Mouse (Mus musculus) myocyte (in vitro differentiated cells): ENCODE data around the gene Vdr. TPM values are rescaled to one million over a fixed set of nuclear protein-coding genes. Genes with fewer than 3 reads are reported as not detected.

Experiments used
- H3K27me3 ChIP-seq: one replicate; pipeline ENCODE4 v1.6.1; 2011; ENCODE audit not compliant: control insufficient read depth, insufficient read depth, insufficient read length
- H3K36me3 ChIP-seq: one replicate; pipeline ENCODE4 v1.6.1; 2011; ENCODE audit not compliant: control insufficient read depth, insufficient read depth
- H3K4me2 ChIP-seq: one replicate; pipeline ENCODE4 v1.6.1; 2011; ENCODE audit warnings: low read depth, control low read depth
- H3K4me3 ChIP-seq: one replicate; pipeline ENCODE4 v1.5.1; 2011; ENCODE audit warnings: mild to moderate bottlenecking, control low read depth, moderate library complexity
- H3K79me2 ChIP-seq: one replicate; pipeline ENCODE4 v1.6.1; 2011; ENCODE audit not compliant: control insufficient read depth, insufficient read depth
- H3ac ChIP-seq: one replicate; pipeline ENCODE4 v1.6.1; 2011; ENCODE audit not compliant: control insufficient read depth, insufficient read length
- CEBPB ChIP-seq: IDR thresholded peaks from 2 replicates; pipeline ENCODE4 v1.6.1; 2011; ENCODE audit warnings: mild to moderate bottlenecking, moderate library complexity; ENCODE audit not compliant: poor library complexity, insufficient read depth, severe bottlenecking
- E2F4 ChIP-seq: IDR thresholded peaks from one replicate; pipeline ENCODE4 v1.6.1; 2011; ENCODE audit warnings: mild to moderate bottlenecking, control low read depth, moderate library complexity; ENCODE audit not compliant: insufficient read depth
- MAX ChIP-seq: IDR thresholded peaks from one replicate; pipeline ENCODE4 v1.6.1; 2011; ENCODE audit warnings: low read depth, mild to moderate bottlenecking, control low read depth
- MYOD1 ChIP-seq, 3 experiments: IDR thresholded peaks; one replicate each; pipeline ENCODE4 v1.6.1; 2011; ENCODE audit warnings: control low read depth in 2 of 3, low read depth in 2 of 3, mild to moderate bottlenecking in 2 of 3, moderate library complexity in 1 of 3; ENCODE audit not compliant: insufficient read length in 2 of 3, control insufficient read depth in 1 of 3
- MYOG ChIP-seq, 3 experiments: IDR thresholded peaks; one replicate each; pipeline ENCODE4 v1.6.1; 2011; ENCODE audit warnings: control low read depth in 2 of 3, low read depth in 2 of 3, mild to moderate bottlenecking in 2 of 3; ENCODE audit not compliant: insufficient read length in 2 of 3, control insufficient read depth in 1 of 3, insufficient read depth in 1 of 3
- POLR2A ChIP-seq: IDR thresholded peaks from one replicate; pipeline ENCODE4 v1.6.1; 2011; ENCODE audit warnings: low read depth, mild to moderate bottlenecking, control low read depth, moderate library complexity; ENCODE audit not compliant: insufficient read length
- POLR2AphosphoS2 ChIP-seq: IDR thresholded peaks from one replicate; pipeline ENCODE4 v1.6.1; 2011; ENCODE audit warnings: low read depth, control low read depth; ENCODE audit not compliant: insufficient read length
- REST ChIP-seq: IDR thresholded peaks from one replicate; pipeline ENCODE4 v1.6.1; 2011; ENCODE audit warnings: mild to moderate bottlenecking, control low read depth, moderate library complexity; ENCODE audit not compliant: insufficient read depth, insufficient read length
- SRF ChIP-seq: IDR thresholded peaks from one replicate; pipeline ENCODE4 v1.6.1; 2011; ENCODE audit warnings: low read depth; ENCODE audit not compliant: control insufficient read depth, insufficient read length
- TCF12 ChIP-seq: IDR thresholded peaks from one replicate; pipeline ENCODE4 v1.6.1; 2011; ENCODE audit warnings: mild to moderate bottlenecking, control low read depth; ENCODE audit not compliant: poor library complexity, insufficient read depth, severe bottlenecking
- TCF3 ChIP-seq: IDR thresholded peaks from one replicate; pipeline ENCODE4 v1.6.1; 2011; ENCODE audit warnings: low read depth, control low read depth; ENCODE audit not compliant: insufficient read length
- USF1 ChIP-seq: IDR thresholded peaks from one replicate; pipeline ENCODE4 v1.6.1; 2011; ENCODE audit warnings: low read depth, mild to moderate bottlenecking, control low read depth, moderate library complexity
- polyA plus RNA-seq: library from polyadenylated mRNA; unstranded; fragments of >200 nt; fragmentation: generic; extraction: Trizol; gene quantifications from one replicate; pipeline ENCODE4 v1.2.1, GENCODE M21; 2012; ENCODE audit warnings: missing spikeins

Gene Vdr
- polyA plus RNA-seq, 1 experiment: 9.8 TPM

- no peaks in the 10 kb centered on the region for H3K36me3 ChIP-seq
- no peak overlapping the region for H3K4me3 ChIP-seq
- no peak overlapping the region for H3ac ChIP-seq
- no peaks in the 10 kb centered on the region for H3K27me3 ChIP-seq
- H3K79me2 ChIP-seq: no peaks in the 10 kb centered on the region
- TF ChIP-seq USF1 (no peak), POLR2AphosphoS2 (no peak), SRF (no peak)
- no peak overlapping the region for H3K4me2 ChIP-seq
Observed at GRCm38 (mm10) chr15:97858431-97858830, 52.0 kb downstream of the Vdr start.

DNA sequence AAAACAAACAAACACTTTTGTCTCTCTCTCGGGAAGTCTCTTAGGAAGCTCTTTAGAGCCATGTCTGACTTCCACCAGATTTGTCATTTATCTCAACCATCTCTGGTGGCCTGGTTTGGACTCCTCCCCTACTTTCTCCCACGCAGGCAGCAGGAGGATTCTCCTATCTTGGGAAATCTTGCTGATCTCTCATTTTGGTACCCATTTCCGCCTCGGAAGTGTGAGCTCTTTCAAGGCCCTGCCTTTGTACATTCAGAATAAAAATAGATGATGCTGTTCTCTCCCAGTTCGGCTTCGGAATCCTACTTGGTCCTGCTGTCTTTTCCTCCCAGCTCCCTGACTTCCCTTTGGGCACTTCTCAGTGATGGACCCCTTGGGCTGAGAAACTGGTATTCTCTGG is 55.9 kb downstream of the Vdr start:
- Histone ChIP-seq H3K79me2 (no peaks in the 10 kb centered on the region), H3K27me3 (no peaks in the 10 kb centered on the region)

GRCm38 (mm10) chr15:97854059-97854458 is 56.4 kb downstream of the Vdr start:
- TF ChIP-seq REST: no peak
- no peak for TF ChIP-seq USF1
- TF ChIP-seq E2F4: no peak
- no peak overlapping the region for H3K4me2 ChIP-seq
- H3K36me3 ChIP-seq: no peaks in the 10 kb centered on the region
- no peak overlapping the region for H3ac ChIP-seq
- no peaks in the 10 kb centered on the region for H3K27me3 ChIP-seq
- no peak overlapping the region for H3K4me3 ChIP-seq
- H3K79me2 ChIP-seq: no peaks in the 10 kb centered on the region

More for the DNA sequence above, 55.9 kb downstream of the Vdr start:
- TF ChIP-seq SRF (no peak), E2F4 (no peak), POLR2AphosphoS2 (no peak), CEBPB (no peak), TCF12 (no peak), MYOG (IDR thresholded peaks at IDR 0.05; ENCODE audit: control insufficient read depth in 1 of 3, insufficient read depth in 1 of 3, insufficient read length in 2 of 3, low read depth in 2 of 3) (no peak), REST (no peak), POLR2A (no peak), USF1 (no peak), TCF3 (no peak)
- H3K36me3 ChIP-seq: no peaks in the 10 kb centered on the region
- H3ac ChIP-seq: no peak overlapping the region
- H3K4me2 ChIP-seq: no peak overlapping the region
- no peak overlapping the region for H3K4me3 ChIP-seq

- Histone ChIP-seq H3K27me3 (no peaks in the 10 kb centered on the region), H3K4me2 (no peak overlapping the region), H3K36me3 (no peaks in the 10 kb centered on the region), H3K4me3 (no peak overlapping the region), H3K79me2 (no peaks in the 10 kb centered on the region), H3ac (no peak overlapping the region)
- TF ChIP-seq TCF12 (no peak), TCF3 (no peak)
Observed at GRCm38 (mm10) chr15:97852291-97852690, 58.1 kb downstream of the Vdr start.

DNA sequence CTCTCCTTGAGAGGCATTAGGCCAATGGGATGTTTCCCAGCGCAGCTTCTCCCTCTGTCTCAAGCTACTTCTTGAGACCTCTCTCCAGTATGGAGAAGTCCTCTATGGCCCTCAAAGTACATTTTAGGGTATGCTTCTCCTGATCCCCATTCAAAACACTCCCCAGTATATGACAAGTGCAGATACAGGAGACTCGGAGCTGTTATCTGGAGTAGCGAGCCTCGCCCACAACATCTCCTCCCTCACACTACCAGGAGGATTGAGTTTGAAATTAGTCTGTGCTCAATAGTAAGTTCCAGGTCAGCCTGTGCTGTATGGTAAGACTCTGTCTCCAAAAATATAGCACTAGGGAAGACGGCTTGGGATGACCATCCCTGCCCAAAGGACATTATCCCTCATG is 59.4 kb downstream of the Vdr start:
- no peaks in the 10 kb centered on the region for H3K27me3 ChIP-seq
- no peak overlapping the region for H3ac ChIP-seq
- no peak overlapping the region for H3K4me3 ChIP-seq
- no peak for TF ChIP-seq MYOG (IDR thresholded peaks at IDR 0.05; ENCODE audit: control insufficient read depth in 1 of 3, insufficient read depth in 1 of 3, insufficient read length in 2 of 3, low read depth in 2 of 3)
- no peak for TF ChIP-seq POLR2AphosphoS2
- TF ChIP-seq REST: no peak
- TF ChIP-seq MAX: no peak
- no peak for TF ChIP-seq TCF12
- no peak for TF ChIP-seq E2F4
- no peak for TF ChIP-seq CEBPB
- TF ChIP-seq SRF: no peak
- no peak overlapping the region for H3K4me2 ChIP-seq
- H3K36me3 ChIP-seq: no peaks in the 10 kb centered on the region
- H3K79me2 ChIP-seq: no peaks in the 10 kb centered on the region

GRCm38 (mm10) chr15:97850441-97850840 is 60.0 kb downstream of the Vdr start:
- H3K4me3 ChIP-seq: no peak overlapping the region
- no peaks in the 10 kb centered on the region for H3K36me3 ChIP-seq
- H3K27me3 ChIP-seq: no peaks in the 10 kb centered on the region
- no peak for TF ChIP-seq MYOD1 (IDR thresholded peaks at IDR 0.05; ENCODE audit: control insufficient read depth in 1 of 3, insufficient read length in 2 of 3, low read depth in 2 of 3)
- no peak for TF ChIP-seq E2F4
- no peak for TF ChIP-seq MAX
- TF ChIP-seq REST: no peak
- H3ac ChIP-seq: no peak overlapping the region
- no peaks in the 10 kb centered on the region for H3K79me2 ChIP-seq
- H3K4me2 ChIP-seq: no peak overlapping the region
